Comparison of ENCODE assay signal across 18 mouse cellular contexts in genomic region chr19:42164188-42164587, GRCm38 (mm10). TPM values are rescaled to one million over a fixed set of nuclear protein-coding genes. Genes with fewer than 3 reads are reported as not detected.
A peak's percentile ranks its signal among the peaks of the same experiment; 100 is the strongest.
DNase-seq lines count a peak whose midpoint lies in the region; ATAC-seq and TF ChIP-seq lines count a peak whose summit lies in the region.
"Had no signal": no experiment of that assay in that cellular context is flagged by ENCODE, and none has a peak within 500 bp of the region (broad histone marks: within the 10 kb centered on the region; RNA-seq: fewer than 3 reads in every experiment).

No protein-coding gene starts in this region.

- in situ Hi-C loops in CH12.LX (cut with MboI; ENCODE audit: low pct_ligation_motif_present, low pct_unique_long_range_greater_than_20kb, low sequenced_read_pairs) = loop anchor here (5.0 kb wide), 1 partner anchor 122 kb away; no protein-coding TSS in a partner anchor

- H3K4me1 ChIP-seq in forebrain, postnatal 0 days (ENCODE audit: insufficient read depth) = no peaks in the 10 kb centered on the region; the same call in 1 of the 2 replicates
- no peaks in the 10 kb centered on the region for H3K4me1 ChIP-seq in forebrain, embryonic 12.5 days
- no peaks in the 10 kb centered on the region for H3K4me1 ChIP-seq in lung, embryonic 14.5 days (ENCODE audit: insufficient read depth)
- H3K4me1 ChIP-seq in CH12.LX (ENCODE audit: control insufficient read depth in 1 of 2, insufficient read depth in 2 of 2) = peaks cover 12% of the 10 kb centered on the region in 2 experiments
- H3K4me1 ChIP-seq: heart, embryonic 12.5 days; hindbrain, embryonic 10.5 days had no signal

- dilution Hi-C loops in CH12.LX (cut with MboI; ENCODE audit: extremely low pct_ligation_motif_present, extremely low pct_unique_long_range_greater_than_20kb, low sequenced_read_pairs) = no loop called here

- H3K4me2 ChIP-seq in forebrain, postnatal 0 days (ENCODE audit: low read depth) = no peak overlapping the region
- H3K4me2 ChIP-seq in forebrain, embryonic 12.5 days = no peak overlapping the region
- no peak overlapping the region for H3K4me2 ChIP-seq in lung, embryonic 14.5 days
- H3K4me2 ChIP-seq in CH12.LX (ENCODE audit: insufficient read depth, low read depth, poor library complexity, severe bottlenecking) = peak overlapping the region; percentile 72
- H3K4me2 ChIP-seq: heart, embryonic 12.5 days; hindbrain, embryonic 14.5 days had no signal

- no peak overlapping the region for H3K4me3 ChIP-seq in forebrain, postnatal 0 days (ENCODE audit: low read depth, low read length)
- H3K4me3 ChIP-seq in forebrain, embryonic 12.5 days (replicated peaks) = no peak overlapping the region
- H3K4me3 ChIP-seq in lung, embryonic 14.5 days (ENCODE audit: low read depth, low read length) = no peak overlapping the region
- H3K4me3 ChIP-seq in CH12.LX (replicated peaks in 1 of 3; ENCODE audit: low read depth in 2 of 3, low read length in 2 of 3, poor library complexity in 1 of 3) = peak overlapping the region in 1 of 3 experiments; percentile 7
- H3K4me3 ChIP-seq: embryonic facial prominence, embryonic 10.5 days; heart, embryonic 12.5 days; hindbrain, embryonic 10.5 days had no signal

- DNase-seq in forebrain, postnatal 0 days = peak; percentile 33
- peak; percentile 30 for DNase-seq in lung, embryonic 14.5 days
- DNase-seq in lung, postnatal 14 days = no peak
- no peak for DNase-seq in CH12.LX (ENCODE audit: extremely low read depth)
- DNase-seq in Muller cell, postnatal 12 days (ENCODE audit: inconsistent ontology term) = peak; percentile 17
- DNase-seq: adrenal gland, postnatal 14 days; cerebellum, adult 2 months; cerebellum, postnatal 10 days; gastrocnemius, postnatal 14 days had no signal

- no peak overlapping the region for H3K27ac ChIP-seq in forebrain, postnatal 0 days (ENCODE audit: low read depth, low read length)
- no peak overlapping the region for H3K27ac ChIP-seq in forebrain, embryonic 12.5 days
- no peak overlapping the region for H3K27ac ChIP-seq in lung, embryonic 14.5 days (ENCODE audit: low read depth)
- H3K27ac ChIP-seq in CH12.LX (ENCODE audit: insufficient read depth, low read depth) = no peak overlapping the region
- H3K27ac ChIP-seq: embryonic facial prominence, embryonic 10.5 days; hindbrain, embryonic 10.5 days; hindbrain, embryonic 14.5 days had no signal

- no peaks in the 10 kb centered on the region for H3K27me3 ChIP-seq in forebrain, postnatal 0 days (ENCODE audit: insufficient read depth, low read length)
- H3K27me3 ChIP-seq in forebrain, embryonic 12.5 days = peaks cover 22% of the 10 kb centered on the region
- H3K27me3 ChIP-seq in lung, embryonic 14.5 days (ENCODE audit: insufficient read depth, low read length) = peaks cover 13% of the 10 kb centered on the region; the same call in 1 of the 2 replicates
- H3K27me3 ChIP-seq in CH12.LX (replicated peaks) = peaks cover 20% of the 10 kb centered on the region

- H3K9ac ChIP-seq in forebrain, postnatal 0 days = no peak overlapping the region
- H3K9ac ChIP-seq in forebrain, embryonic 12.5 days = no peak overlapping the region
- no peak overlapping the region for H3K9ac ChIP-seq in lung, embryonic 14.5 days
- peak overlapping the region; percentile 7; the same call in 1 of the 2 replicates for H3K9ac ChIP-seq in CH12.LX (ENCODE audit: insufficient read depth, low read depth)
- H3K9ac ChIP-seq: heart, embryonic 12.5 days; hindbrain, embryonic 14.5 days had no signal

- TF ChIP-seq EP300 in CH12.LX (IDR thresholded peaks at IDR 0.05; ENCODE audit: low read length) = no peak

- no peaks in the 10 kb centered on the region for H3K79me2 ChIP-seq in CH12.LX (replicated peaks; ENCODE audit: control insufficient read depth, extremely low read depth, insufficient read depth, poor library complexity, severe bottlenecking)

- 17% methylated on average over 7 of the region's 7 CpGs for WGBS in forebrain, postnatal 0 days
- WGBS in forebrain, embryonic 12.5 days = 60% methylated on average over 7 of the region's 7 CpGs
- 22% methylated on average over 7 of the region's 7 CpGs for WGBS in lung, embryonic 14.5 days

- no peak for TF ChIP-seq RAD21 in CH12.LX (IDR thresholded peaks at IDR 0.05; ENCODE audit: low read depth, low read length)

- ATAC-seq in forebrain, postnatal 0 days = no peak
- ATAC-seq in forebrain, embryonic 12.5 days (ENCODE audit: low FRiP score) = no peak
- no peak for ATAC-seq in lung, embryonic 14.5 days (ENCODE audit: insufficient read depth)
- ATAC-seq in granulocyte monocyte progenitor cell, adult 5-6 weeks (replicated peaks; ENCODE audit: poor library complexity, severe bottlenecking) = no peak
- ATAC-seq: inflammation-experienced regulatory T-cells, adult 6 months; intestine, postnatal 0 days had no signal

- H3K36me3 ChIP-seq in forebrain, postnatal 0 days (ENCODE audit: insufficient read depth) = no peaks in the 10 kb centered on the region
- H3K36me3 ChIP-seq in forebrain, embryonic 12.5 days (replicated peaks) = no peaks in the 10 kb centered on the region
- no peaks in the 10 kb centered on the region for H3K36me3 ChIP-seq in lung, embryonic 14.5 days (ENCODE audit: insufficient read depth)
- H3K36me3 ChIP-seq in CH12.LX (replicated peaks in 1 of 2; ENCODE audit: control insufficient read depth in 1 of 2, insufficient read depth in 1 of 2, low read length in 1 of 2) = no peaks in the 10 kb centered on the region
- H3K36me3 ChIP-seq: embryonic facial prominence, embryonic 10.5 days; G1E; heart, embryonic 12.5 days; hindbrain, embryonic 10.5 days had no signal

- no peak for TF ChIP-seq POLR2A in CH12.LX (IDR thresholded peaks at IDR 0.05; ENCODE audit: low read depth, low read length)

- TF ChIP-seq CTCF in forebrain, postnatal 0 days (IDR thresholded peaks at IDR 0.05; ENCODE audit: low read depth) = no peak
- no peak for TF ChIP-seq CTCF in lung, embryonic 14.5 days (IDR thresholded peaks at IDR 0.05; ENCODE audit: low read depth)
- no peak for TF ChIP-seq CTCF in CH12.LX (conservative IDR thresholded peaks at IDR 0.05 in 1 of 2, IDR thresholded peaks at IDR 0.05 in 1 of 2; ENCODE audit: low read depth in 2 of 2, low read length in 2 of 2)

- H3K9me3 ChIP-seq in forebrain, postnatal 0 days (ENCODE audit: low read length) = no peaks in the 10 kb centered on the region
- H3K9me3 ChIP-seq in forebrain, embryonic 12.5 days = no peaks in the 10 kb centered on the region
- no peaks in the 10 kb centered on the region for H3K9me3 ChIP-seq in lung, embryonic 14.5 days (ENCODE audit: low read depth, low read length)
- H3K9me3 ChIP-seq in CH12.LX (replicated peaks; ENCODE audit: low read length) = no peaks in the 10 kb centered on the region
- H3K9me3 ChIP-seq: embryonic facial prominence, embryonic 10.5 days; heart, embryonic 12.5 days; hindbrain, embryonic 10.5 days had no signal

TF ChIP-seq in CH12.LX, 34 proteins besides CTCF, POLR2A, EP300 and RAD21 (continues in another document):
- TF ChIP-seq MAZ (IDR thresholded peaks at IDR 0.05; ENCODE audit: low read depth, low read length) (no peak), USF2 (conservative IDR thresholded peaks at IDR 0.05; ENCODE audit: low read depth, low read length) (no peak)

RNA-seq across cellular contexts. Expression of gene Zfyve27, which starts 0.4 kb away (rescaled TPM):
- total RNA-seq in forebrain, postnatal 0 days (2014; rRNA removed) = 70.8 and 94.4 TPM in 2 replicates
- 32.4 and 44.1 TPM in 2 replicates for polyA plus RNA-seq in forebrain, postnatal 0 days (2015; fragmentation: Nextera tagmentation; extraction: Ambion mirVana)
- polyA plus RNA-seq in forebrain, embryonic 12.5 days (2016; fragmentation: Nextera tagmentation; extraction: Ambion mirVana) = 42.9 and 47.3 TPM in 2 replicates
- polyA plus RNA-seq in lung, embryonic 14.5 days (2014; fragmentation: Nextera tagmentation; extraction: Ambion mirVana) = 15.2 and 16.8 TPM in 2 replicates
- total RNA-seq in CH12.LX (2012; rRNA removed) (14.6 and 16.2 TPM in 2 replicates), CH12.LX (2014; rRNA removed) (11.3 and 11.4 TPM in 2 replicates)
- polyA plus RNA-seq in CH12.LX (2012; ENCODE audit: insufficient read length, low read depth) = 18.3 and 19.2 TPM in 2 replicates
- 34.6 and 35.5 TPM in 2 replicates for total RNA-seq in granulocyte monocyte progenitor cell, adult 5-6 weeks (2014; fragmentation: Nextera tagmentation)
- total RNA-seq in granulocyte monocyte progenitor cell, adult 5-6 weeks (2017) = 21.1 and 26.4 TPM in 2 replicates

RNA-seq across cellular contexts. Expression of gene Marveld1, which starts 17.0 kb away (rescaled TPM):
- total RNA-seq in forebrain, postnatal 0 days (2014; rRNA removed) = 8.2 and 11.9 TPM in 2 replicates
- polyA plus RNA-seq in forebrain, postnatal 0 days (2015; fragmentation: Nextera tagmentation; extraction: Ambion mirVana) = 2.9 and 4.3 TPM in 2 replicates
- polyA plus RNA-seq in forebrain, embryonic 12.5 days (2016; fragmentation: Nextera tagmentation; extraction: Ambion mirVana) = 3.5 and 4.2 TPM in 2 replicates
- 18.6 and 25.4 TPM in 2 replicates for polyA plus RNA-seq in lung, embryonic 14.5 days (2014; fragmentation: Nextera tagmentation; extraction: Ambion mirVana)
- total RNA-seq in CH12.LX (2012; rRNA removed) (not detected in 2 replicates), CH12.LX (2014; rRNA removed) (not detected in 2 replicates)
- polyA plus RNA-seq in CH12.LX (2012; ENCODE audit: insufficient read length, low read depth) = 0.07 TPM in 1 of 2 replicates, not detected in the other
- total RNA-seq in granulocyte monocyte progenitor cell, adult 5-6 weeks (2014; fragmentation: Nextera tagmentation) = 15.1 and 19.7 TPM in 2 replicates
- 13.2 and 13.9 TPM in 2 replicates for total RNA-seq in granulocyte monocyte progenitor cell, adult 5-6 weeks (2017)
- polyA plus RNA-seq: G1E had no signal

RNA-seq across cellular contexts. Expression of gene Avpi1, which starts 35.3 kb away (rescaled TPM):
- total RNA-seq in forebrain, postnatal 0 days (2014; rRNA removed) = 9.5 and 17.5 TPM in 2 replicates
- polyA plus RNA-seq in forebrain, postnatal 0 days (2015; fragmentation: Nextera tagmentation; extraction: Ambion mirVana) = 14.3 and 15.4 TPM in 2 replicates
- polyA plus RNA-seq in forebrain, embryonic 12.5 days (2016; fragmentation: Nextera tagmentation; extraction: Ambion mirVana) = 10.4 and 10.5 TPM in 2 replicates
- polyA plus RNA-seq in lung, embryonic 14.5 days (2014; fragmentation: Nextera tagmentation; extraction: Ambion mirVana) = 44.3 and 51.6 TPM in 2 replicates
- total RNA-seq in CH12.LX (2012; rRNA removed) (7.7 and 9.3 TPM in 2 replicates), CH12.LX (2014; rRNA removed) (8.1 and 9.0 TPM in 2 replicates)
- polyA plus RNA-seq in CH12.LX (2012; ENCODE audit: insufficient read length, low read depth) = 5.9 and 6.5 TPM in 2 replicates
- 9.9 and 12.0 TPM in 2 replicates for total RNA-seq in granulocyte monocyte progenitor cell, adult 5-6 weeks (2014; fragmentation: Nextera tagmentation)
- total RNA-seq in granulocyte monocyte progenitor cell, adult 5-6 weeks (2017) = 4.5 and 10.7 TPM in 2 replicates

RNA-seq across cellular contexts. Expression of gene Sfrp5, which starts 37.9 kb away (rescaled TPM):
- total RNA-seq in forebrain, postnatal 0 days (2014; rRNA removed) = 1.8 and 3.7 TPM in 2 replicates
- polyA plus RNA-seq in forebrain, postnatal 0 days (2015; fragmentation: Nextera tagmentation; extraction: Ambion mirVana) = 2.7 and 3.4 TPM in 2 replicates
- 0.13 and 0.17 TPM in 2 replicates for polyA plus RNA-seq in forebrain, embryonic 12.5 days (2016; fragmentation: Nextera tagmentation; extraction: Ambion mirVana)
- 0.28 and 1.0 TPM in 2 replicates for polyA plus RNA-seq in lung, embryonic 14.5 days (2014; fragmentation: Nextera tagmentation; extraction: Ambion mirVana)
- total RNA-seq in CH12.LX (2012; rRNA removed) (not detected in 2 replicates), CH12.LX (2014; rRNA removed) (not detected in 2 replicates)
- polyA plus RNA-seq in CH12.LX (2012; ENCODE audit: insufficient read length, low read depth) = not detected in 2 replicates
- not detected in 2 replicates for total RNA-seq in granulocyte monocyte progenitor cell, adult 5-6 weeks (2014; fragmentation: Nextera tagmentation)
- not detected in 2 replicates for total RNA-seq in granulocyte monocyte progenitor cell, adult 5-6 weeks (2017)
- total RNA-seq: G1E had no signal
- polyA plus RNA-seq: G1E; inflammation-experienced regulatory T-cells, adult 6 months had no signal

Comparison
In these comparisons a context has a peak if more than half of its experiments do, and no peak if none do; other contexts are left out.
1. DNase-seq: peak in forebrain, postnatal 0 days (single experiment), lung, embryonic 14.5 days (single experiment) and Muller cell, postnatal 12 days (single experiment); none in lung, postnatal 14 days (single experiment) and CH12.LX (single experiment).